Mouse (Mus musculus) spleen, adult 18-20 months (tissue): ENCODE measurements at regions not wholly inside any gene's neighbourhood (a gene's known extent, or its start where the extent isn't known, plus 50 kb on each side); places are given as distances from the start of the nearest gene placed in this dataset.

Experiments used
- DNase-seq, 2 experiments: peaks; one replicate each; pipeline ENCODE4 v3.0.0; 2022; ENCODE audit warnings: mixed read lengths in 2 of 2

DNA sequence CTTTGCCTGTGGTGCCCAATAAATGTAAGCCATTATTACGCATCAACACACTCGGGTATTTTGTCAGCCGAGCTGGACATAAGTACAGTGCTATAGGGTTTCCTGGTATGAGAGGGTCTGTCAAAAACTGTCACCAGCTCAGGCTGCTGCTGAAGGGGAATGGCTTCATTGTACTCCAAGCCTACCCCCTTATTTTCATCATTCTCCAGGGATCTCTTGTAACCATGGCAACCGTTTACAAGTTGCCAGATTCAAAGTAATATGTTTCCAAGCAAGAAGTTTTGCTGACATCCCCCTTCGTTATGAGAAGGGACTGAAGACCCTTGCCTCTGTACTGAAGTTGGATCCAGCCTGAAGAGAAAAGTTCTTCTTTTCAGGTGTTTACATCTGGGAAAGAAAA, 410.3 kb upstream of the Kdm8 start:
- DNase-seq, result no peak

DNA sequence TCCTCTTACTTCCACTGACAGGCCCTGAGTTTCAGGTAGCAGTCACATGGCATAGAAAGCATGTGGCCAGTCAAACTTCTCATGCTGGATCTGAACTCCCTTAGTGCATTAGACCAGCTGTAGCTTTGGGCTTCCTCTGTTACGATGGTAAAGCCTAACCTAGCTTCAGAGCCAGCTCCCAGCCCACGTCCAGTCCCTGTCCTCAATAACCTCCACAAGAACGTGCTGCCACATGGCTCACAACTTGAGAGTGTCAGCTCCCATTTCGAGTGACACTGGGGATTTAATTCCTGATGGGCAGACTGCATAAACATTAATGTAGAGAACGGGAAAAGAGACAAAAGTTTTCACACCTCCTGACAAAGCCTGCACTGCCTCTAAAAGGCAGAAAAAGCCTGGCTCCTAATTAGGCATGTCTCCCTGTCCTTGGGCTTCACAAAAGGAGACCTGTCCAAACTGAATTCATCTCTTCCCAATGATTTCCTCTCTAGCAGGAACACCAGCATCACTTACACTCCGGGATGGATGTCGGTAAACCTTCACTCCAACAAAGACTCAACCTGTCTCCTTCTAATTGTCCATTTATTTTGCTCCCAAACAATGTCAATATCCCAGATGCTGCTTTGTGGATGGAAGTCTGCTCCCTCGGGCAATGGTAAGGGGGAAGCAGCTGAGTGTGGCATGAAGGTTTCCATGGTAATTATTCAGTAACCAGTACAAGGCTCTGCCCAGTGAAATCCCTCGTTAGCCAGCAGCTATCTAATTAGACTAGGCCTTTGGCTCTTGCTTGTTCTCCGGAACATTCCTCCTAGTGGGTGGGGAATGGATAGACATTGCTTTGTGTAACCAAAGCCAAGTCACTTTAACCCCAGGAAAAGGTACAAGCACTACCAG, 408.1 kb upstream of the Kdm8 start:
- DNase-seq, result no peak

DNA sequence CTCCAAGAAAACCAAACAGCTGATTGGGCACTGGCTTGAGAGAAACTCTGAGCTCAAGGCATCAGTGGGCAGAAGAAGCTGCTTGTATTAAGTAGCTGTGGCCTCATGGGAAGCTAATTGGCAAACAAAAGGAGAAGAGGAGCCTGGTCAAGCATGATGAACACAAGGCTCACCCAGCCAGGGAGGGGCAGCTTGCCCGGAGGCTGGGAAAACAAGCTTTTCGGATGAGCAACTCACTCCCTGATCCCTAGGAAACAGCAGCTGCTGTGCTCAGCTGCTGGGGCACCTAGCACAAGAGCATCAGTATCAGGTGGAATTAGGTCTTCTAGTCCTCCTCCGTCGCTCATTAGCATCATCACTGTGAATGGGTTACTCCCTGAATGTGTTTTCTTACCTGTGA, 405.6 kb upstream of the Kdm8 start:
- no peak for DNase-seq

DNA sequence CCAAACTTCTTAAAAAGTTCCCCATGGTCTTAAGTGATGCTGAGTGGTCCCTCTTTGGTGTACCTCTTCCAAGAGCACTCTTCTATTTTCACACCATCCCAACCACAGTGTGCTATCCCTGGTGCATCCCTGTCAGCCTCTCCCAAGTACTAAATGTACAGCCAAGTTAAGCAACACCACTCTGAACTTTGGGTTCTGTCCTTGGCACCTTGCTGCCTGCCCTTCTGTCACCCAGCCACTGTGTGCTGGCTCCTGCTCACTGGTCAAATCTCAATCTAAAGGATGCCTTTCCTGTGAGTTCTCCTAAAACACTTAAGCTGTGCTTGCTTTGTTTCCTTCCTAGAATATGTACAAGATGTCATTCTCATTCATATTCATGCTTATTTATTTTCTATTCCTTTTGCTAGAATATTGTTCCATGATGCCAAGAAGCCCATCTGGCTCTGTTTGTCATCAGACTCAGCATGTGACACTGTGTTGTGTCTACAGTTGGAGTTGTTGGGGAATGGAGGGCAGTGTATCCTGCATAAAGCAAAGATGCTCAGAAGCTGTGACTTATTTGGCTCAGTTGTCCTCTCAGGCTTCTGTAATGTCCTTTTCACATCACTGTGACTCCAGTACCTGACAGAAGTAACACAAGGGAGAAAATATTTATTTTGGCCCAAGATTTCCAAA, 388.4 kb upstream of the Kdm8 start:
- DNase-seq, result no peak

DNA sequence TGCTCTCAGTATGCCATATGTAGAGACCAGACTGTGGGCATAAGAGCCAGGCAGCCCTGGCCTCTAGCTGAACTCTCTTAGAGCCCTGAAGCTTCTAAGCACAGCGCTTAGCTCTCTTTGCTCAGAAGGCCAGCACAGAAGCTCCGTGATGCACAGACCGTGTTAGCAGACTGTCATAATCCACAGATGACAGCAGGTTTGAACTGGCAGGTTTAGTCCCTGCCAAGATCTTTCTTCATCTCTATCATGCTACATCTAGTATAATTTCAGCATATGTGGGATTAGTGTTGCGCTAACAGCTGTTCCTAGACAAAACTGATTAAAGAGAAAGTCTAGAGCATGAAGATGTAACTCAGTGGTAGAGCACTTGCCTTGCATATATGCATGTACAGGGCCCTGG, 342.0 kb upstream of the Kdm8 start:
- DNase-seq, result no peak

DNA sequence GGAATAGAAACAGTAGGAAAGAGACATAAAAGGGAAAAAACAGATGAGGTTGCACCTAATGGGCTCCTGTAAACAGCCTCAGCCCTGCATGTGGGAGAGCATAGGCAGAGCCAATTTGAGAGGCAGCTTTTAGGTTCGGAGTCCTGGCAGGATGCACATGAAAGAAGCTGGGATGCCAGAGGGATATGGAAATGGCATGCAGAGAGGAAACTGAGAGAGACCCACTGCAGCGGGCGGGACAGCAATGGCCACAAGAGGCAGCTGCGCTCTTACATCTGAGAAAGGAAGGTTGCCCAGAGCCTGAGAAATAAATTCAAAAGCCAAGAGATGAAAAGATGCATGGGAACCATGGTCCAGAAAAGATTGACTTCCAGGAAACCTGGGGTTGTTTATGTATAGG, 340.5 kb upstream of the Kdm8 start:
- DNase-seq, result no peak

DNA sequence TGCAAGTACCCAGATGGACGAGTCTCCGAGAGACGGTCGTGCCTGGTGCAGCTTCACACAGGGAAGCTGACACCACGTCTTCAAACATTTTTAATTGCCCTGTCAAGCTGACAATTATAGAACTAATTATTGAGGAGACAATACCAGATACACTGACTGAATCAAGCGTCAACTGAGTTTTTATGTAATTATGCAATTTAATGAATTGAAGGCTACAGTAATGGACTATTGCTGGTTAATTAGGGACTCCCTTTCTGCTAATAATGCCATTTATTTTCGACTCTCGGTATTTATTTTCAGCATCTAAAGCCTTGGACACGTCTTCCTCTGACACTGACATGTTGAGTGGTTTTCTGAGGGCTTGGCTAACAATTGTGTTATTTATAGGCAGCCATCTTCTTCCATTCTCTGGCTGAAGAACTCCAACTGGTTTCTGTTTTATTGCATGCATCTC, 331.6 kb upstream of the Kdm8 start:
- no peak for DNase-seq

DNA sequence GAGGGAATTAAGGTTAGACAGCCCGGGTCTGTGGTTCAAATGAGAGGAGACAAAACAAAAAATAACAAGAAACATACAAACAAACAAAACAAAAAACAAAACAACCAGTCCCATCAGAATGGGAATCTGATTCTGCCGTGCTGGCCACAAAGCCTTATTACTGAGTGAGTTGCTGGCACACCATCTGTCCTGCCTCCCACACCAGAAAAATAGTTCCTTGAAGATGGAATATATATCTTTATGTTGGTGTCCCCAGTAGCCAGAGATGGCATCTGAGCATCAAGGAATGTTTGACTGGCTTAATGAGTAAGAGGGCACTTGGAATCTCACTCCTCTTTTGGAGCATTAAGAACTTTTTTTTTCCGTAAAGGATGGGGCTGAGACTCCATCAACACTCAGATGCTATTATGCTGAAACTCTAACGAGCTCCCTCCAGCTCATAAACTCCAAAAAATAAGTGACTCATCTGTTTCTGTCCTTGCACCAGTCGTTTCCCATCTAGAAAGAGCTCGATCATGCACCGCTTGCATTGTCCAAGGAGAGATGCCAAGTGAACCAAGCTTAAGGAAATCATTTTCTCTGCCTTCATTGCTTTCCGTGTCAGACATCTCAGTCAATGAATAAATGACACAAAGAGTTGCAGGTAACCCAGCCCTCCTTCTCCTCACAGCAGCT, 329.0 kb upstream of the Kdm8 start:
- DNase-seq, result no peak

DNA sequence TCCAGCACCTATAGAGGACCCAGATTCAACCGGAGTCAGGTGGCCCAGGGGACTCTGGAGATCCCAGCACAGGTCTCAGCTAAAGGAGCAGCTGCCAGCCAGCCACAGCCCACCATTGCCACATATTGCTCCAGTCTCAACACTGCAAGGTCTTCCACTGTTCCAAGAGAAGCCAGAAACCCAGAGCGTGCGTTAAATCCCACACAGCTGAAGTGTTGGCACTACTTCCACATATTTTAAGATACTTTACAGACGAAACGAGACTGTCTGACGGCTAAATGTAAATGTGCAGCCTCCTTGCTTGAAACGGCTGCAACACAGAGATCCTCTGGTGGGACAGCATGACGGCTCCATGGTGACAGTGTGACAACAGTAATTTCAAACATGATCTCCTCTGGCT, 327.3 kb upstream of the Kdm8 start:
- DNase-seq, result no peak

DNA sequence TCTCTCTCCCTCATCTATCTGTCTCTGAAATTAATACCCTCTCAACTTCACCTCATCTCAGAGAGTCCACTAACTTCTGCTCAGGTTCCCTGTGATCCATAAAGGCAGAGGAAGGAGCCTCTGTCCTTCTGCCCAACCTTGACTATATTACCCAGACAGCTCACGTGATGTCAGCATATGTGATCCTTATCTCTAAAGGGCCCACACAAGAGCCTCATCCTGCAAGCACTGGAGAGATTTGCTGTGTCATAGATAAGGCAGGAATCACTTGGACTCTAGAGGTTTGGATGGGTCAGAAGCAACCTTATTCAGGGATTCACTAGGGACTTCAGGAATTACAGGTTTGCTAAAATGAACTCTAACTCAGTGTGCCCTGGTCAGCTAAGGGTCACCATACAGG, 315.3 kb upstream of the Kdm8 start:
- no peak for DNase-seq

DNA sequence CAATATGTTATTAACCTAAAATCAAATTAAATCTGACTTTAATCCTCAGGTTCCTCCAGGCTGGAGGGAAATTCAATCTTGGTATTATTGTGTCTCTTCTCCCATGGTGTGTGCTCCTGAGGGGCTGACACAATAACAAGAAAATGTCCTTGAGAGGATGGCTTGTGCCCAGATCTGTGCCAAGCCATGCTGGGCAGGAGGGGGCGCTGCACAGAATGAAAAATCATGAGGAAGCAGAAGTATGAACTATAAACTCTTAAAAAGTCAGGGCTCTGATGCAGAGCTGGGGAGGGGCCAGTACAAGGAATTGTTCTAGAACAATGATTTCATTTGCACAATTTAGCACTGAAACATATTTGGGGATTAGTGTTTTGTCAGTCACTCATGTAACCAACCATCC, 312.5 kb upstream of the Kdm8 start:
- DNase-seq, result no peak

DNA sequence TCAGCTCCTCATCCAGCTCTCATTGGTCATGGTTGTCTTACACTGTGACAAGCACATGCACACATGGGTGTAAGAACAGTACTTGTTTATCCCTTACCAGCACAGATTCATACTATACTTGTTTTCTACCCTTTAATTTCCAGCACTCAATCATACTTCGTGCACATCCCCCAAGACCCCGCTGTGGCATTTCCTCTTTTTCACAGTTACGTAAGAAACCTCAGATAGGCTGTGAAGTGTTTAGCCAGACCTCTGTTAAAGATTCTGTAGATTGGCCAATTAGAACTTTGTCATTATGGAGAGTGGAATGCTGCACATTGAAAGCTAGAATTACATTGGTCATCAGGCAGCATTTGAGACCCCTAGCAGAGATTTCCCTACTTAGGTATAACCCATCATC, 305.9 kb upstream of the Kdm8 start:
- no peak for DNase-seq

DNA sequence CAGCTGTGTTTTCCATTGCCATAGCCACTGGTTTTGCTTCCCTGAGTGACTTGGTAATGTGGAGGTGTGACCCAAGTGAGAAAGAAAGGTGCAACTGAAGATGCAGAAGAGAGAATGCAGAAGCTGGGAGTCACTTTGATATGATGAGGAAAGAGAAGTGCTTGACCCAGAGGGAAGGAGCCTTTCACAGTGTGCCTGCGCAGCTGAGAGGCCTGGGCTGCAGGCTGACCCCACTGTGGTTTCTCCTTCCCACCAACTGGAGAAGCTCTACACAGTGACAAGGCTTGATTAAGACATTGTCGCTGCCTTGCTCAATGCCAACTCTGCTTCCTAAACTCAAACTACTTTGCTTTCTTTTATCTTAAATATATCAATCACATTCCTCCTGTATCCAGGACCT, 305.3 kb upstream of the Kdm8 start:
- DNase-seq, result no peak

DNA sequence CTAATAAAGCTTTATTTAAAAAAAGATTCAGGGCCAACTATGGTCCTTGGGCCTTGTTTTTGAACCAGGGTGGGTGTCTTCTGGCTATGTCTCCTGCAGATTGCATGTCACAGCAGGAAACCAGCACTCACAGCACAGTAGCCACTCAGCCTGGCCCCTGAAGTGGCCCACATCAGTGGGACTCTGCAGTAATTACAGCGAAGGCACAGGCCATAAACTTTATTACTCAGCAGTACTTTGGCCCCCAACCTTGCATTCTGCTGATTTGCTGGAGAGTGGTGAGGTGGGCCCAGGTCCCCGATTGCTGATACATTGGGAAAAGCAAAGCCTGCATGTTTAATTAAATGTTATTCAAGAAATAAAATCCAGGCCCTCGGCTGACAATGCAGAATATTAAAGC, 303.6 kb upstream of the Kdm8 start:
- DNase-seq, result no peak

DNA sequence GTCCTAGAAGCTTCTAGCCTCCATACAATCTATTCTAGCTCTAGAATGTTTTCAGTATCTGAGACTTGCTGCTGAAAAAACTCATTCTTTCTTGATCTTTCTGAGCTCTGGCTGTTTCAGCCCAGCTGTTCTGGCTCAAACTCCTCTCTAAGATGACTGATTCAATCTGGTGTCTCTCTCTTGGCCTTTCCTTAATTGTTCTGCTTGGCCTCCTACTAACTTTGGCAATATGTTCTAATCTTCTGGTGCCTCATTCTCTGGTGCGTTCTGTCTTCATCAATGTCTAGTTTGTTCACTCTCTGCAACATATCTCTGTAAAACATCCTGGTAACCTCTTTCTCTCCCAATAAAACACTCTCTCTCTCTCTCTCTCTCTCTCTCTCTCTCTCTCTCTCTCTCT, 302.6 kb upstream of the Kdm8 start:
- DNase-seq, result no peak

DNA sequence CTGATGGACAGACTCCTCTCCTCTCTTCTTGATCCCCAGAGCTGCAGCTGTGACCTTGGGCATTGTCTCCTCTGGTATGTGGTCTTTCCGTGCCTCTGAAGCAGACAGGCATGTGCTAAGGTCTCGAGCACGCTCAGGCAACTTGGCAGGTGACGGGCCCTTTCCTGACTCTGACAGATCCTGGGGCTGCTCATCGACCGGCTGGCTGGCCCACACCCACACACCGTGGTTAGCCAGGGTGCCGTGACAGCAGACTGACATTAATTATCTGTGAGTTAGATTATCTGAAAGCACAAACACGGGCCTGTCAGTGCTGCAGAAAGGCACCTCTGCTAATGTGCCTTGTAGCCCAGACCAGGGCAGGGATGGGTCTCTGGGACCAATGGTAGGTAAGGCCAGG, 298.5 kb upstream of the Kdm8 start:
- no peak for DNase-seq

DNA sequence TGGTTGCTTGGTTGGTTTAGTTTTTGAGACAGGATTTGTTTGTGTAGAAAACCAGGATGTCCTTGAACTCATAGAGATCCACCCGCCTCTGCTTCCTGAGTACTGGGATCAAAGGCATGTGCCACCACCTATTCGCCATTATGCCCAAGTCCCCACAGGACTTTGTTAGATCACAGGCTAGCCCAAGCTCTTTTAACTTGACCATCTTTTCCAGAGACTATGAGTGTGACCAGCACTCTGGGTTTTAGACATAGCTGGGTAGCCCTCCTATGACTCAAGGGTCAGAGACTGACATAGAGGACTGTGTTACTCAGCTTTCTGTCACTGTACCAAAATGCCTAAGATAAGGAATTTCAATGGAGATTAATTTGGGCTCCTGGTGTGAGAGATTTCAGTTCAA, 295.3 kb upstream of the Kdm8 start:
- DNase-seq, result no peak

DNA sequence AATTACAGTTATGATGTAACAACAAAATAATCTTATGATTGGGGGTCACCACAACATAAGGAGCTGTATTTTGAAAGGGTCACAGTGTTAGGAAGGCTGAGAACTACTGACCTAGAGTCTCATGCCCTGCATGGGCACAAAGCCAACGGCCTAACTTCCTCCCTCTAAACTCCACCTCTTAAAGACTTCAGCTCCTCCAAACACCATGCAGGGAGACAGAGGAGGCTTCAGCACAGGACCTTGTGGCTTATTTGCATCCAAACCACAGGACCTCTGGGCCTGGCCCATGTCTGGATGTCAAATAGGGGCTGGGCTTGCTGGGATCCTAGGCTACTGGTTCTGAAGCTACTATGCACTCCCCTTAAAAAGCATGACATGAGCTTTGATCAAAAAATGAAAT, 294.7 kb upstream of the Kdm8 start:
- no peak for DNase-seq

DNA sequence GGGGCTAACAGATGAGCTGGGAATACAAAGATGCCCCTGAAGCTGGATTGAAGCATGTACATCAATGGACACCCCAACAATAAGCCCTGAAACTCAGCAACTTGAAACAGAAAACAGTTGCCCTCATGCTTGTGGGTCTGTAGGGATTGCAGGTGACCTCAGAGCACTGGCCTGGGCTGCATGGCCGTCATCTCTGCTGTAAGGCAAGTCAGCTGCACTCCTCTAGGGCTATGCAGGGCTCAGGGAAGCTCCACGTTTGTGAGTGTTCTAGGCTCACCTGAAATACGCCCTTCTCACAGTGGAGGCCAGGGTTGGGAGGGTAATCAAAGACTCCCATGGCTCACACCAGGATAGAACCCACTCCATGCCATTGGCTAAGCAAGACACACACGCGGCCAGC, 292.2 kb upstream of the Kdm8 start:
- no peak for DNase-seq

DNA sequence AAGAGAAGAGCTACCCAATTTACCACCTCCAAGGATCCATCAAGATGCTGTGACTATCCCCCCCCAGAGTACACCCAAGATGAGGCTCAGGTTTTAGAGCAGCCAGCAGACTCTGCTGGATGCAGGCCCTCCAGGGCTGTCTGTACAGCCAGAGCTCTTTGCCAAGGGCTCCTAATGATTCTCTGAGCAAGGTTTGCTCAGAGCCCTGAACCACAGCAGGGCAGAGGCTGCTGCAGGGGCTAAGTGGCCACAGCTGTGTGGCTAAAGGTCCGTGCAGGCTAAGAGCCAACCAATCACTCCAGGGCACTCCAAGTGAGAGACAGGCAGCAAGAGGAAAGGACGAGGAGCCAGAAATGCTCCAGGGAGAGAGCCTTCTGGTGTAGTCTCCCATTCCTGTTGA, 289.2 kb upstream of the Kdm8 start:
- DNase-seq, result no peak

DNA sequence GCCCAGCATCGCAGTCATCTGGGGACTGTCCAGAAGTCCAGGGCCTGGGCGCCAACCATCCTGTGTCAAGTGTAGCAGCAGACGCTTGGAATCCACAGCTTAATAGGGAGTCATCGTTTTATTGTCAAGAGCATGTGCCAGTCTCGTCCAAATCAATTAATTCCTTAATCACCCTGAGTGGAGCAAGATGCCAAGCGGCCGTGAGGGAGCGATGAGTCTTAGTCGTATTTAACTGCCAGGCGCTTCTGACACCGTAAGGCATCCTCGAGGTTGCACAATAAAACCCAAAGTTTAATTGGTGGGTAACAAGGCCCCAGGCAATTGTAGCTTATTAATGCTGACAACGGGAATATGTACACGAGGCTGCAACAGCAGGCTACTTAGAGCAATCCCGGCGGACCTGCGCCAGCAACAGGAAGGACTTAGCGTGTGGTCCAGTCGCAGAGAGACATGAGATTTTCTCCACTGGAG, 277.6 kb upstream of the Kdm8 start:
- DNase-seq, result no peak

DNA sequence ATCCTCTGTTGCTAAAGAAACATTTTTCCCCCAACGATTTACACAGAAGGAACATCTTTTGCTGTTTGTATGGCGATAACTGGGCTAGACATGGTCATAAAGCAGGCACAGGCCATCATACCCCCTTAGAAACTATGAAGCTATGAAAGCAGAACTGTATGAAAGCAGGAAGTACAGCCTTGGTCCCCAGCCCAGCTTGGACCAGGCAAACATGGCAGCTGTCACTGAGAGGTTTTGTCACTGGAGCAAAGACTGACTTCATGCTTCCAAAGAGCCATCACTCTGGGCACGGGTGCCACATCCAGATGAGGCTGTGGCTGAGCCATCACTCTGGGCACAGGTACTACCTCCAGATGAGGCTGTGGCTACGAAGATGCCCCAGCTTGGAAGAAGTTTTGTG, 276.8 kb upstream of the Kdm8 start:
- no peak for DNase-seq

DNA sequence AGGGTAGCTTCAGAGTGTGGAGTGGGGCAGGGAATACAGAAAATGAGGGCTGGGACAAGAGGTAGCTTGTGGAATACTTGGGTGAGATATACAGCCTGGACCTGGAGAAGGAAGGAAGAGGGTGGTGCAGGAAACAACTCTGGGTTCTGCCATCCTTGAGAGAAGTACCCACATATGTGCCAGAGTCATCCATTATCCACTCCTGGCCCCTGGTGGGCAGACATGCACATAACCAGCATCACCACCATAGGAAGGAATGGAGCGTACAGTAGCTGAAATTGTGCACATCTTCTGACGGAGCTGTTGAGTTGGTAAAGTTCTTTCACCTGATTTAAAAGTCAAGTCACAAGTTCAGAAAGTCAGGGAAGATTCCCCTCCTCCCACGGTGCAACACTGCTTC, 262.9 kb upstream of the Kdm8 start:
- DNase-seq, result no peak

DNA sequence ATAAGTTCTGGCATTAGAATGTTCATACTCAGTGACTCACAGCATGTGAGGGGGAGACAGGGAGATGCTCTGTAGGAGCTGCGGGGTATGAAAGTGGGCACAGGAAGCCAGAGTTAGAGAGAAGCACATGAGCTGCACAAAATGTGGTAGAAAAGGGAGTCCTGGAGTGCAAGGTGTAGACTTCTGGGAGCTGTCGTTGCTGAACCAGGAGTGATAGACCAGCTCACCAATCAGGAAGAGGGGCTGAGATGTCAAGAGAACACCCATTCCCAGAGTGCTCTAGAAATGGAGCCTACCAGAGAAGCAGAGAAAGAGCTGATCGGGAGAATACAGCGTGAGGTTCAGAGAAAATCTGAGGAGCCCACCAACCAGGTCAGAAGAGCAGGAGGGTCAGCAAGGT, 262.2 kb upstream of the Kdm8 start:
- DNase-seq, result no peak
